Mouse (Mus musculus) mouse trophoblast stem cell (cell line): ENCODE results near the gene Prss2.
"Not testable (repeated sequence)": the region's sequence is repeated elsewhere in the genome, so short reads cannot be mapped to it uniquely, and the experiment has no call there.

Source experiments
- in situ Hi-C, 2 experiments: fragments of 300-500 bp; cut with MseI, MboI; formaldehyde crosslinking; loops; 2 replicates in 1 of 2; 3 replicates in 1 of 2; pipeline ENCODE4 v1.15.1; 2025

The Prss2 gene

GRCm38 (mm10) chr6:41554295-41555169, 32.9 kb downstream of the Prss2 start:
- in situ Hi-C loops, result no loop called here

GRCm38 (mm10) chr6:41556389-41556788, 34.8 kb downstream of the Prss2 start:
- in situ Hi-C loops, result no loop called here

DNA sequence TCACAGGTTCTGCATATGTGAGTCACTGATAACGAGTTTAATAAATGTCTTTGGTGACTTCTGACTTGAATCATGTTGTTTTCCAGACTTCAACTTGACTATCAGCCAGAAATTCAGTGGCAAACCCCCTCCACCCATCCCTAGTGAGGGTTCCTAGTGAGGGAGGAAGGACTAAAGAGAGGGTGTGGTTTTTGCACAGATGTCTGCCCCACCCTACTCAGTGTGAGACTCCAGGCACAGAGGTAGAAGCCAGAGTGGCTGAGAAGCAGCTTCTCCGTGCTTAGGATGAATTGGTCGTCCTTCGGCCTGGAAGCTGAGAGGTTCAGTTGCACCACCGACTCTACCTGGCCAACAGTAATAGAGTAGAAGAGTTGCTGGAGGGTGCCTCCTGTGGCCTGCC, 35.9 kb downstream of the Prss2 start:
- in situ Hi-C loops, result no loop called here

DNA sequence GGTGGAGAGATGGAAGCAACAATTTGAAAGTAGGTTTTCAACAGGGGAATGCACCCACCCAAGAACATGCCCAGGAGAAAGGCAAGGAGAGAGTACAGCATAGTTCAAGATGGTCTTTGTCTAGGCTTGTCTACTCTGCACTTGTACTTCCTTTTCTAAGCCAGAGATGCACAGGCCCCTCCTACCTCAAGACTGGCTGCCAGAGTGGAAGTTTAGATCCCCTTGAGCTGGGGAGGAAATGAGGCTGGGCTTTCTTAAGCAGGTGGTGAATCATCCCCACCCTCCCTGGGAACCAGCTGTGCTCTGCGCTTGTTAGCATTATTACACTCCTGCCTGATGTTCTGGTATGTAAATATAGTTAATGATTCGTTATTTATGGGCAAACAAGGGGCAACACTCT, 36.7 kb downstream of the Prss2 start:
- in situ Hi-C loops, result no loop called here

- in situ Hi-C loops, result no loop called here
These were observed 37.7 kb downstream of the Prss2 start for GRCm38 (mm10) chr6:41559331-41559730.

GRCm38 (mm10) chr6:41560273-41560672, 38.7 kb downstream of the Prss2 start:
- in situ Hi-C loops, result no loop called here

GRCm38 (mm10) chr6:41562598-41562997, 41.0 kb downstream of the Prss2 start:
- in situ Hi-C loops, result no loop called here

- in situ Hi-C loops, result not testable (repeated sequence)
These were observed 41.7 kb downstream of the Prss2 start for GRCm38 (mm10) chr6:41563104-41563951.

DNA sequence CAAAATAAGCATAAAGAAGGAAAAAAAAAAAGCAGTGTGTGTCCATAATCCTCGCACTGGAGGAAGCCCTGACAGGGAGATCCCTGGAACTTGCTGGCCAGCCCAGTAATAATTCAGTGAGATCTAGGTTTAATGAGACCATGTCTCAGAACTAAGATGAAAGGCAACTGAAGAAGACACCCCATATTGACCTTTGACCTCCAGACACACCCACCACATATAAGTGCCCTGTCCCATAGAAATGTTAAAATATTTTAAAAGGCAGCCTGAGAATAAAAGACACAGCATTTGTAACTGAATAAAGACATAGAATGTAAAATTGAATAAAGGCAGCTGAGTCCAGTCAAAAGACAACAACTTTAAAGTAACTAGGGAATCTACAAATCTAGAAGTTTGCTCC, 43.7 kb downstream of the Prss2 start:
- in situ Hi-C loops, result no loop called here

DNA sequence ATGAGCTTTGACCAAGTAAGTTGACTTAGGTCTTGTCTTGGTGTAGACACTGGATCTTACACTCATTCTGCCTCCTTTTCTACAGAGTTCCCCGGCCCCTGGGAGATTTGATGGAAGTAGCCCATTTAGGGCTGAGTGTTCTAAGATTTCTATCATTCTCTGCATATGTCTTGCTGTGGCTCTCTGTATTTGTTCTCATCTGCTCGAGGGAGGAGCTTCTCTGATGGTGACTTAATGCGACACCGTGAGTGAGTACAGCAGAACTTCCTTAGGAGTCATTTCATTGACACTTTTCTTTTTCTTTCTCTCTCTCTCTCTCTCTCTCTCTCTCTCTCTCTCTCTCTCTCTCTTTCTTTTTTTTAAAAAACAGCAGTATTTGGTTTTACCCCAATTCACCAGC, 45.4 kb downstream of the Prss2 start:
- in situ Hi-C loops, result no loop called here

- in situ Hi-C loops, result no loop called here
These were observed 47.5 kb downstream of the Prss2 start for GRCm38 (mm10) chr6:41569078-41569477.
